Mouse (Mus musculus) right cerebral cortex, postnatal 14 days (tissue): ENCODE measurements around the gene Hipk2.
"Not testable (repeated sequence)": the region's sequence is repeated elsewhere in the genome, so short reads cannot be mapped to it uniquely, and the experiment has no call there.

Experiments
- DNase-seq: peaks from one replicate; pipeline ENCODE4 v3.0.0; 2022

The Hipk2 gene

DNA sequence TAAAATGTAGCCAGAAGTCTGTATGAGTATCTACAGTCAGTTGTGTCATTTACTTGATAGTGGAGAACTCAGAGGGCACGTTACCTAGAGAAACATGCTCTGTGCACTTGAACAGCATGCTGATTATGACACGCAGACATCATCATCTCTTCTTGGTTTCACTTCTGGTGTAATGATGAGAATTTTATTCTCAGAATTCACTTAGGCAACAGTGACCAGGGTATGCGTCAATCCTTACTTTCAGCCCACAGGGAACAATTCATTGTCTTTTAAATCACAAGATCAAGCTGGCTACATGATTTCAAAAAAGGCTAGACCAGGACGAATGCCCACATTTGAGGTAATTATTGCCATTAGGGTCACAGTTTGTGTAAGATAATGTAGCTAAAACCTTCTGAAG, 185.3 kb downstream of the Hipk2 start:
- no peak for DNase-seq

DNA sequence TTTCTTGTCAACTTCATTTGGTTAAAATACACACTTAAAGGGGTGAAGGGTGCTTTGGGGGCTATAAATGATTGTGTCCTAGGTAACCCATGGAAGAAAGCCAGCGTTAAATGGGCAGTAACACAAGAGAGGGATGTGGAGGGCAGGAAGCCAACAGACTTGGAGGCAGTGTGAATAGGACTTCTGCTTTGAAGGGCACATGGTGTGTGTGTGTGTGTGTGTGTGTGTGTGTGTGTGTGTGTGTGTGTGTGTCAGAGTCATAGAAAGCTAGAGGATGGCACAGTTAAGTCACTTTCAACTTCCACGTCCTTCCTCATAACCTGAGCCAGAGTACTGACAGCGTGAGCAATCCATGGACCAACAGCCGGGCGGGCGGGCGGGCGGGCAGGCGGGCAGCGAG, 187.1 kb downstream of the Hipk2 start:
- DNase-seq, result no peak

GRCm38 (mm10) chr6:38687216-38687615, 188.7 kb downstream of the Hipk2 start:
- peak; percentile 67 for DNase-seq

DNA sequence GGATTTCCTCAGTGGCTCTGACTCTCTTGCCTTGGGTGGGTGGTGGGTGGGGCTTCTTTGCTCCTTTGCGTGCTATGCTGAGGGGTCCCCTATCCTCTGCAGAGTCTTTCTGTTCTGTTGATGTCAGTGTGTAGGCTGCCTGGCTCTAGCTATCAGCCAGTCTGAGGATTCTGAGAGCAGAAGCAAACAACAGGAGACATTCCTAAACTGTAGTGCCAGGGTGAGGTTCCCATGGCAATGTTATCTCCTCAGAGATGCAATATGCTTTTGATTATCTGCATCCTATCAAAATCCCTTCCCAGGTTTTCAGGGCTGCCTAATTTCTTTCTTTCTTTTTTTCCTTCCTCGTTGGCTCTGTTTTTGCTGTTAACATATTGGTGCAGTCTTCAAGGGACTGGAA, 193.4 kb downstream of the Hipk2 start:
- DNase-seq, result no peak

DNA sequence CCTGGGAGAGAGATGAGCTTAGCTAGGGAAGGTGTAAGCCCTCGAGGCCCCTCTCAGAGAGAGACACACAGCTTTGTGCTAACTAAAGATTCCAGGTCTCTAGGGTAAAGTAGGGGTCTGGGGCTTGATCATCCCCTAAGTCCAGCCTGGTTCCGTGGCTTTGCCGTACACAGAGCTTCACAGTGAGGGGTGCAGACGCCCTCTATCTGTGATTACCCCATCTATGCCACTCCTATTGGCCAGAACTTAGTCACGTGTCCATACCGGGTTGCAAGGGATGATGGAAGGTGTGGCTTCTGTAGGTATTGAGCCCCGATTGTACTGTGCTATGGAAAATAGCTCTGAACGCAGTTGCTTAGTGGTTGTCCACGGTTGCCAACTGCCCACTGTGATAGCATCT, 198.3 kb downstream of the Hipk2 start:
- no peak for DNase-seq

DNA sequence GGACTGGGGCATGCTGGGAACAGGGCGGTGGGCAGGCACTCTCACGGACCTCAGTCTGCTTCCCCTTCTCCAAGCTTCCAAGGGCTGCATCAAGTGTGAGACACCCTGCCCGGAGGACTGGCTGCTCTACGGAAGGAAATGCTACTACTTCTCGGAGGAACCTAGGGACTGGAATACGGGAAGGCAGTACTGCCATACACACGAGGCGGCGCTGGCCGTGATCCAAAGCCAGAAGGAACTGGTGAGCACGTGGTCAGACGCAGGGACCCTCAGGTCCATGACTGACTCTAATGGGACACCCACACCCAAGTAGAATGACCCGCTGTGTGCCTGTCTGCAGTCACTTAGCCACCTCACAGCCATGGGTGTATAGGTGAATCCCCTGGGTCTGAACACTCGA, 199.2 kb downstream of the Hipk2 start:
- no peak for DNase-seq

- no peak for DNase-seq
These were observed 199.7 kb downstream of the Hipk2 start for GRCm38 (mm10) chr6:38676217-38676616.

- DNase-seq, result no peak
These were observed 204.0 kb downstream of the Hipk2 start for GRCm38 (mm10) chr6:38672011-38672410.

GRCm38 (mm10) chr6:38671270-38671669, 204.7 kb downstream of the Hipk2 start:
- no peak for DNase-seq

DNA sequence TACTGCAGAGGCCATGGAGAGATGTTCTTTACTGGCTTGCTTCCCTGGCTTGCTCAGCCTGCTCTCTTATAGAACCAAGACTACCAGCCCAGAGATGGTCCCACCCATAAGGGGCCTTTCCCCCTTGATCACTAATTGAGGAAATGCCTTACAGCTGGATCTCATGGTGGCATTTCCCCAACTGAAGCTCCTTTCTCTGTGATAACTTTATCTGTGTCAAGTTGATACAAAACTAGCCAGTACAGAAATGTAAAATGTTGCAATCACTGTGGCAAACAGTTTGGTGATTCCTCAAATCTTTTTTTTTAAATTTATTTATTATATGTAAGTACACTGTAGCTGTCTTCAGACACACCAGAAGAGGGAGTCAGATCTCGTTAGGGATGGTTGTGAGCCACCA, 205.5 kb downstream of the Hipk2 start:
- not testable (repeated sequence) for DNase-seq

DNA sequence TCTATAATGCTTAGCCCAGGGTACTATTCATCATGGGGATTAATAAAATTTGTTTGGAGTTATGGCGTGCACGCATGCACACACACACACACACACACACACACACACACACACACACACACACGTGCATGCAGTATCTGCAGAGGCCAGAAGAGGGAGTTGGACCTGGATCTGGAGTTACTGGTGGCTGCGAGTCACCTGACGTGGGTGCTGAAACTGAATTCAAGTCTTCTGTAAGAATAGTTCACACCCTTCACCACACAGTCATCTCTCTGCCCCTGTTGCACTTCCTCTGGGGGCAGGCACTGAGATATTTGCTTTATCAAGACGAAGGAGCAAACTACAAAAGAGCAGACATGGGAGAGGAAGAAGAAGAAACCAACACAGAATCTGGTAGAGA, 206.4 kb downstream of the Hipk2 start:
- DNase-seq, result no peak

DNA sequence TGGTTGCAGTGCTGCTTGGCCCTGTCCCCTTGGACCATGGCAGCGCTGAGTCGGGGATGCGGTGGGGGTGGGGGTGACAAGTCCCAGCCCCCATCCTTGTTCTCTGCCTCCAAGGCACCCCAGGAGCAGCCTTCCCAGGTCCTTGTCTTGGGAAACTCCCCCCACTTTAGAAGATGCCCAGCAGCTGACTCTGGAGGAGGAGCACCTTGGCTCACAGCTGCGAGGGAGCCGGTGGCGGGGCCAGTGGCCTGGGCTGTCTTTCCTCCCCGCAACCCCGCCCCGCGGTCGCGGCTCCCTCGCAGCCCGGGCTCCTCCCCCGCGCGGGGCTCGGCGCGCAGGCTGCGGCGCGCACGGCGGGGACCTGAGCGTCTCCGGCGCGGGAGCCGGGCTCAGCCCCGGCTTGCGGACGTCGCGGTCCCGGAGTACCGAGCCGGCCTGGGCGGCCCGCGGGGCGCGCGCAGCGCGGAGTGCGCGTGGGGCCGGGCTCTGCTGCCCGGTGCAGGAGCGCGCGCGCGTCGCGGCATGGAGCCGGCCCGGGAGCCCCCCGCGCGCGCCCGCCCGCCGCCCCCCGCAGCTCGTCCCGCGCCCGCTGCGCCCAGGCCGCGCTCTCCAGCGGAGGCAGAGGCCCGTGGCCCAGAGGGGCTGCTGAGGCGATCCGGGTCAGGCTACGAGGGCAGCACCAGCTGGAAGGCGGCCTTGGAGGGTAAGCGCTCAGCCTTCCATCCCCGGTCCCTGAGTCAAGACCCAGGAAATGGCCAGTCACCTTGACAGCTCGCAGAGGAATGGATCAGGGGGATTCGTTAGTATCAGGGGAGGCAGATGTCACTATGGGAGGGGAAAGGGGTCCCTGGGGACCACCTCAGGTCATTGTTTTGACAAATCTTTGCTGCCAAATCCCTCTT, 213.0 kb downstream of the Hipk2 start, which contains the start of gene Clec2l:
Clec2l (plus strand) TSS at position 356 of the 902 bp plus-strand sequence.
- DNase-seq, result peak; percentile 58

- no peak for DNase-seq
These were observed 214.3 kb downstream of the Hipk2 start for GRCm38 (mm10) chr6:38661626-38662025.

GRCm38 (mm10) chr6:38650263-38650937, 225.6 kb downstream of the Hipk2 start:
- peak; percentile 66 for DNase-seq

GRCm38 (mm10) chr6:38649545-38649944, 226.4 kb downstream of the Hipk2 start:
- DNase-seq, result no peak
